Mouse (Mus musculus): ENCODE results near the gene Negr1. TPM values are rescaled to one million over a fixed set of nuclear protein-coding genes. Genes with fewer than 3 reads are reported as not detected.

Negr1 gene
- total RNA-seq, 1 experiment, result 0.31 TPM

GRCm38 (mm10) chr3:156833920-156834319 lies 272.3 kb downstream of the Negr1 start:
- Histone ChIP-seq H3K9me3 (ENCODE audit: control insufficient read depth, insufficient read depth, low read depth, low read length) (no peaks in the 10 kb centered on the region), H3K4me3 (ENCODE audit: insufficient read depth in 1 of 2, low read depth in 1 of 2, low read length in 2 of 2, poor library complexity in 1 of 2, severe bottlenecking in 1 of 2) (no peak overlapping the region)

GRCm38 (mm10) chr3:156838550-156838949 lies 277.0 kb downstream of the Negr1 start:
- Histone ChIP-seq H3K27ac (ENCODE audit: insufficient read depth, low read depth, low read length, poor library complexity, severe bottlenecking) (no peak overlapping the region), H3K9ac (ENCODE audit: insufficient read depth, low read depth, low read length, poor library complexity, severe bottlenecking) (no peak overlapping the region), H3K9me3 (ENCODE audit: control insufficient read depth, insufficient read depth, low read depth, low read length) (no peaks in the 10 kb centered on the region), H3K4me3 (ENCODE audit: insufficient read depth in 1 of 2, low read depth in 1 of 2, low read length in 2 of 2, poor library complexity in 1 of 2, severe bottlenecking in 1 of 2) (no peak overlapping the region), H3K4me1 (ENCODE audit: control insufficient read depth in 2 of 2, insufficient read depth in 2 of 2, low read length in 2 of 2, poor library complexity in 1 of 2) (no peaks in the 10 kb centered on the region), H3K36me3 (ENCODE audit: control insufficient read depth, insufficient read depth, low read length, poor library complexity, severe bottlenecking) (no peaks in the 10 kb centered on the region)
- no peak for DNase-seq (ENCODE audit: low read depth, low spot score)
- TF ChIP-seq CHD2 (IDR thresholded peaks at IDR 0.05; ENCODE audit: low read depth, low read length) (no peak), ZNF384 (IDR thresholded peaks at IDR 0.05; ENCODE audit: low read depth, low read length) (no peak), MAFK (IDR thresholded peaks at IDR 0.05; ENCODE audit: insufficient read depth, low read depth, low read length) (no peak), HCFC1 (IDR thresholded peaks at IDR 0.05; ENCODE audit: borderline replicate concordance, insufficient read depth, low read length) (no peak), ZC3H11A (IDR thresholded peaks at IDR 0.05; ENCODE audit: borderline replicate concordance, low read depth, low read length) (no peak)
- in situ Hi-C loops (cut with MboI; ENCODE audit: low sequenced_read_pairs in 2 of 2, unreplicated experiment in 2 of 2), result no loop called here

More at GRCm38 (mm10) chr3:156833920-156834319, 272.3 kb downstream of the Negr1 start:
- TF ChIP-seq MAFK (IDR thresholded peaks at IDR 0.05; ENCODE audit: insufficient read depth, low read depth, low read length), result no peak
- no peak for TF ChIP-seq ZC3H11A (IDR thresholded peaks at IDR 0.05; ENCODE audit: borderline replicate concordance, low read depth, low read length)
- no peak for TF ChIP-seq HCFC1 (IDR thresholded peaks at IDR 0.05; ENCODE audit: borderline replicate concordance, insufficient read depth, low read length)
- no peak for TF ChIP-seq ZNF384 (IDR thresholded peaks at IDR 0.05; ENCODE audit: low read depth, low read length)
- TF ChIP-seq CHD2 (IDR thresholded peaks at IDR 0.05; ENCODE audit: low read depth, low read length), result no peak
- no peak overlapping the region for H3K9ac ChIP-seq (ENCODE audit: insufficient read depth, low read depth, low read length, poor library complexity, severe bottlenecking)
- H3K4me1 ChIP-seq (ENCODE audit: control insufficient read depth in 2 of 2, insufficient read depth in 2 of 2, low read length in 2 of 2, poor library complexity in 1 of 2), result no peaks in the 10 kb centered on the region
- DNase-seq (ENCODE audit: low read depth, low spot score), result no peak
- in situ Hi-C loops (cut with MboI; ENCODE audit: low sequenced_read_pairs in 2 of 2, unreplicated experiment in 2 of 2), result no loop called here
- no peak overlapping the region for H3K27ac ChIP-seq (ENCODE audit: insufficient read depth, low read depth, low read length, poor library complexity, severe bottlenecking)
- H3K36me3 ChIP-seq (ENCODE audit: control insufficient read depth, insufficient read depth, low read length, poor library complexity, severe bottlenecking), result no peaks in the 10 kb centered on the region

GRCm38 (mm10) chr3:156848385-156848784 lies 286.8 kb downstream of the Negr1 start:
- no peak for TF ChIP-seq CHD2 (IDR thresholded peaks at IDR 0.05; ENCODE audit: low read depth, low read length)
- no peak for TF ChIP-seq ZNF384 (IDR thresholded peaks at IDR 0.05; ENCODE audit: low read depth, low read length)
- no peak for TF ChIP-seq HCFC1 (IDR thresholded peaks at IDR 0.05; ENCODE audit: borderline replicate concordance, insufficient read depth, low read length)
- TF ChIP-seq MAFK (IDR thresholded peaks at IDR 0.05; ENCODE audit: insufficient read depth, low read depth, low read length), result no peak
- TF ChIP-seq ZC3H11A (IDR thresholded peaks at IDR 0.05; ENCODE audit: borderline replicate concordance, low read depth, low read length), result no peak
- H3K4me1 ChIP-seq (ENCODE audit: control insufficient read depth in 2 of 2, insufficient read depth in 2 of 2, low read length in 2 of 2, poor library complexity in 1 of 2), result no peaks in the 10 kb centered on the region
- no peak overlapping the region for H3K9ac ChIP-seq (ENCODE audit: insufficient read depth, low read depth, low read length, poor library complexity, severe bottlenecking)

GRCm38 (mm10) chr3:156851921-156852320 lies 290.3 kb downstream of the Negr1 start:
- Histone ChIP-seq H3K4me1 (ENCODE audit: control insufficient read depth in 2 of 2, insufficient read depth in 2 of 2, low read length in 2 of 2, poor library complexity in 1 of 2) (no peaks in the 10 kb centered on the region), H3K27ac (ENCODE audit: insufficient read depth, low read depth, low read length, poor library complexity, severe bottlenecking) (no peak overlapping the region), H3K9me3 (ENCODE audit: control insufficient read depth, insufficient read depth, low read depth, low read length) (no peaks in the 10 kb centered on the region), H3K9ac (ENCODE audit: insufficient read depth, low read depth, low read length, poor library complexity, severe bottlenecking) (no peak overlapping the region), H3K36me3 (ENCODE audit: control insufficient read depth, insufficient read depth, low read length, poor library complexity, severe bottlenecking) (no peaks in the 10 kb centered on the region), H3K4me3 (ENCODE audit: insufficient read depth in 1 of 2, low read depth in 1 of 2, low read length in 2 of 2, poor library complexity in 1 of 2, severe bottlenecking in 1 of 2) (no peak overlapping the region)
- TF ChIP-seq CHD2 (IDR thresholded peaks at IDR 0.05; ENCODE audit: low read depth, low read length), result no peak
- no peak for TF ChIP-seq MAFK (IDR thresholded peaks at IDR 0.05; ENCODE audit: insufficient read depth, low read depth, low read length)
- in situ Hi-C loops (cut with MboI; ENCODE audit: low sequenced_read_pairs in 2 of 2, unreplicated experiment in 2 of 2), result no loop called here
- DNase-seq (ENCODE audit: low read depth, low spot score), result no peak

More at GRCm38 (mm10) chr3:156848385-156848784, 286.8 kb downstream of the Negr1 start:
- no peak for DNase-seq (ENCODE audit: low read depth, low spot score)
- H3K9me3 ChIP-seq (ENCODE audit: control insufficient read depth, insufficient read depth, low read depth, low read length), result no peaks in the 10 kb centered on the region
- no peak overlapping the region for H3K4me3 ChIP-seq (ENCODE audit: insufficient read depth in 1 of 2, low read depth in 1 of 2, low read length in 2 of 2, poor library complexity in 1 of 2, severe bottlenecking in 1 of 2)
- H3K27ac ChIP-seq (ENCODE audit: insufficient read depth, low read depth, low read length, poor library complexity, severe bottlenecking), result no peak overlapping the region
- in situ Hi-C loops (cut with MboI; ENCODE audit: low sequenced_read_pairs in 2 of 2, unreplicated experiment in 2 of 2), result no loop called here
- no peaks in the 10 kb centered on the region for H3K36me3 ChIP-seq (ENCODE audit: control insufficient read depth, insufficient read depth, low read length, poor library complexity, severe bottlenecking)

Measured in ES-E14 (cell line).